Mouse (Mus musculus): ENCODE measurements around the gene Epn2. TPM values are rescaled to one million over a fixed set of nuclear protein-coding genes. Genes with fewer than 3 reads are reported as not detected.
A peak's percentile ranks its signal among the peaks of the same experiment; 100 is the strongest.

Gene Epn2
- total RNA-seq, 1 experiment = 33.1 TPM

DNA sequence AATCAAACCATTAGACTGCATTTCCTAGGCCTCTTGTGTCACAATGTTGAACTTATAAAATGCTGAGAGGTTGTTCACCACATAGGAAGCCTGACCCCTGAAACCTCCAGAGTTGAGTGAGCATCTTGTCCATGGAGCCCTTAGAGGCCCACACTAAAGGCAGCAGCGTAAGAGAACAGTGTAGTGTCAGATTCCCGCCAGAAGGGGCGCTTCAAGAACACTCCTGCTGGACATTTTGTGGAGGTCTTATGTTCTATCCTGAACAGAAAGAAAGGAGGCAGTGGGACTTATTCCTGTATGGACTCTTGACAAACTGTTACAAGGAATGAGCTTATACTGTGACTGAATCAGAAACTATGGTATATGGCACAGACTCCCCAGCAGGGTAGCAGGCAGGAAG, 64.5 kb downstream of the Epn2 start:
- peaks cover 27% of the 10 kb centered on the region for H3K36me3 ChIP-seq (ENCODE audit: control insufficient read depth, insufficient read depth, low read length, poor library complexity, severe bottlenecking)

DNA sequence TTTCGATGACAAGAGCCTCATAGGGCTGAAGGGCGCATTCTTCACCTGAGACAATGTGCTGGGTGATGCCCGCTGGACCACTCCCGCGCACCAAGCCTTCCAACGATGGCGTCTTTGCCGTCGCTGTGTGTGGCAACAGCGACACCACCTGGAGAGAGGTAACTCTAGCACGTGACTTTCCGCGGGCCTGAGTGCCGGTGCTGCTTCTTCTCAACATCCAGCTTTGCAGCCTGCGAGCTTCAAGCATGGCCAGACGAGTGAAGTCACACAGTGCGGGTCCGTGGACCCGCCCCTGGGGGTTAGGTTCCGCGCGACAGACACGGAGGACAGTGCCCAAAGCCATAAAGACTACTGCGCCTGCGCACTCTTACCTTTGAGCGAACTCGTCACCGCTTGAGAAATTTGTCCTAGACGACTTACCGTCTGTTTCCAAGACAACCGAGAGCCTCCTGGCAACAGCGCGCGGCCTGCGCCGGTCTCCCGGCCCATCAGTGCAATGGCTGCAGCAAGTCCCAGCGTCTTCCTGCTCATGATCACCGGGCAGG, 74.7 kb downstream of the Epn2 start, which contains the start of gene B9d1:
Gene B9d1 (plus strand): TSS at position 432 of the 545 bp plus-strand sequence.
- peak; percentile 99 for DNase-seq (ENCODE audit: low read depth, low spot score)
- peak within 1 kb of the TSS; percentile 78 for H3K9ac ChIP-seq (ENCODE audit: insufficient read depth, low read depth, low read length, poor library complexity, severe bottlenecking)
- in situ Hi-C loops (cut with MboI; ENCODE audit: low sequenced_read_pairs in 2 of 2, unreplicated experiment in 2 of 2) = no loop called here
- no peaks in the 10 kb centered on the region for H3K4me1 ChIP-seq (ENCODE audit: control insufficient read depth in 2 of 2, insufficient read depth in 2 of 2, low read length in 2 of 2, poor library complexity in 1 of 2)
- no peaks in the 10 kb centered on the region for H3K9me3 ChIP-seq (ENCODE audit: control insufficient read depth, insufficient read depth, low read depth, low read length)
- H3K4me3 ChIP-seq (ENCODE audit: insufficient read depth in 1 of 2, low read depth in 1 of 2, low read length in 2 of 2, poor library complexity in 1 of 2, severe bottlenecking in 1 of 2) = peak within 1 kb of the TSS; percentile 64 to 68
- 0 out of 2 replicates have a peak within 1 kb of the TSS, but pooled peaks have one; percentile 16 for H3K27ac ChIP-seq (ENCODE audit: insufficient read depth, low read depth, low read length, poor library complexity, severe bottlenecking)
- H3K36me3 ChIP-seq (ENCODE audit: control insufficient read depth, insufficient read depth, low read length, poor library complexity, severe bottlenecking) = peaks cover 9% of the 10 kb centered on the region; the same call in 1 of the 2 replicates
- TF ChIP-seq ZC3H11A (IDR thresholded peaks at IDR 0.05; ENCODE audit: borderline replicate concordance, low read depth, low read length) (peak; percentile 61; the same call in 1 of the 2 replicates), ZNF384 (IDR thresholded peaks at IDR 0.05; ENCODE audit: low read depth, low read length) (no peak)

More for the DNA sequence above, 64.5 kb downstream of the Epn2 start:
- in situ Hi-C loops (cut with MboI; ENCODE audit: low sequenced_read_pairs in 2 of 2, unreplicated experiment in 2 of 2) = no loop called here
- Histone ChIP-seq H3K9me3 (ENCODE audit: control insufficient read depth, insufficient read depth, low read depth, low read length) (no peaks in the 10 kb centered on the region), H3K4me3 (ENCODE audit: insufficient read depth in 1 of 2, low read depth in 1 of 2, low read length in 2 of 2, poor library complexity in 1 of 2, severe bottlenecking in 1 of 2) (no peak overlapping the region), H3K27ac (ENCODE audit: insufficient read depth, low read depth, low read length, poor library complexity, severe bottlenecking) (no peak overlapping the region), H3K4me1 (ENCODE audit: control insufficient read depth in 2 of 2, insufficient read depth in 2 of 2, low read length in 2 of 2, poor library complexity in 1 of 2) (0 out of 4 replicates have a peak, but pooled peaks cover 0 to 2% of the 10 kb centered on the region in 2 experiments), H3K9ac (ENCODE audit: insufficient read depth, low read depth, low read length, poor library complexity, severe bottlenecking) (no peak overlapping the region)
- DNase-seq (ENCODE audit: low read depth, low spot score) = no peak
- TF ChIP-seq ZC3H11A (IDR thresholded peaks at IDR 0.05; ENCODE audit: borderline replicate concordance, low read depth, low read length) = 0 out of 2 replicates have a peak, but pooled peaks have one; percentile 26
- TF ChIP-seq MAFK (IDR thresholded peaks at IDR 0.05; ENCODE audit: insufficient read depth, low read depth, low read length) = no peak

- H3K9ac ChIP-seq (ENCODE audit: insufficient read depth, low read depth, low read length, poor library complexity, severe bottlenecking) = no peak overlapping the region
- no peak for DNase-seq (ENCODE audit: low read depth, low spot score)
- no peak overlapping the region for H3K27ac ChIP-seq (ENCODE audit: insufficient read depth, low read depth, low read length, poor library complexity, severe bottlenecking)
- no peaks in the 10 kb centered on the region for H3K4me1 ChIP-seq (ENCODE audit: control insufficient read depth in 2 of 2, insufficient read depth in 2 of 2, low read length in 2 of 2, poor library complexity in 1 of 2)
- no peak overlapping the region for H3K4me3 ChIP-seq (ENCODE audit: insufficient read depth in 1 of 2, low read depth in 1 of 2, low read length in 2 of 2, poor library complexity in 1 of 2, severe bottlenecking in 1 of 2)
- no peaks in the 10 kb centered on the region for H3K9me3 ChIP-seq (ENCODE audit: control insufficient read depth, insufficient read depth, low read depth, low read length)
- peaks cover 5% of the 10 kb centered on the region; the same call in 1 of the 2 replicates for H3K36me3 ChIP-seq (ENCODE audit: control insufficient read depth, insufficient read depth, low read length, poor library complexity, severe bottlenecking)
- in situ Hi-C loops (cut with MboI; ENCODE audit: low sequenced_read_pairs in 2 of 2, unreplicated experiment in 2 of 2) = no loop called here
- TF ChIP-seq ZNF384 (IDR thresholded peaks at IDR 0.05; ENCODE audit: low read depth, low read length) = no peak
- TF ChIP-seq HCFC1 (IDR thresholded peaks at IDR 0.05; ENCODE audit: borderline replicate concordance, insufficient read depth, low read length) = no peak
- TF ChIP-seq ZC3H11A (IDR thresholded peaks at IDR 0.05; ENCODE audit: borderline replicate concordance, low read depth, low read length) = no peak
- no peak for TF ChIP-seq MAFK (IDR thresholded peaks at IDR 0.05; ENCODE audit: insufficient read depth, low read depth, low read length)
- no peak for TF ChIP-seq CHD2 (IDR thresholded peaks at IDR 0.05; ENCODE audit: low read depth, low read length)
Observed at GRCm38 (mm10) chr11:61503933-61504332, 75.6 kb downstream of the Epn2 start.

DNA sequence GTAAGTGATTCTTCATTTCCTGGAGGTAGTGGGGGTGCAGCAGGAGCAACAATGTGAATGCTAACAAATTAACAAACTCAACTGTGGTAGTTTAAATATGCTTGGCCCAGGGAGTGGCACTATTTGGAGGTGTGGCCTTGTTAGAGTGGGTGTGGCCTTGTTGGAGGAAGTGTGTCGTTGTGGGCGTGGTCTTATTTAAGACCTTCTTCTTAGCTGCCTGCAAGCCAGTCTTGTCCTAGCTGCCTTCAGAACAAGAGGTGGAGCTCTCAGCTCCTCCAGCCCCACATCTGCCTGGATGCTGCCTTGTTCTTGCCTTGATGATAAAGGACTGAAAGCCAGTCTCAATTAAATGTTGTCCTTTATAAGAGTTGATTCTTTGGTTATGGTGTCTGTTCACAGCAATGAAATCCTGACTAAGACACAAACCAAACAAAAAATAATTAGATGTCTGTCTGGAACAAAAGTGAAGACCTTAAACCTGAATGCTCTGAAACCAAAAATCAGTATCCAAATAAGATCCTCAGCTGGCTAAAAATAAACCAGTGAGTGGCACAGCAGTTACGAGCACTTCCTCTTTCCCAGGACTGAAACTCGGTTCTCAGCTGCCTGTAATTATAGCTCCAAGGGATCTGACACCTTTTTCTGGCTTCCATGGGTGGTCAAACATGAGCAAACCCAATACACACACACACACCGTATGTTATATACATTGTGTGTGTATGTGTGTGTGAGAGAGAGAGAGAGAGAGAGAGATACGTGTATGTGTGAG, 80.6 kb downstream of the Epn2 start:
- in situ Hi-C loops (cut with MboI; ENCODE audit: low sequenced_read_pairs in 2 of 2, unreplicated experiment in 2 of 2) = no loop called here
- Histone ChIP-seq H3K9me3 (ENCODE audit: control insufficient read depth, insufficient read depth, low read depth, low read length) (no peaks in the 10 kb centered on the region), H3K27ac (ENCODE audit: insufficient read depth, low read depth, low read length, poor library complexity, severe bottlenecking) (no peak overlapping the region), H3K36me3 (ENCODE audit: control insufficient read depth, insufficient read depth, low read length, poor library complexity, severe bottlenecking) (no peaks in the 10 kb centered on the region), H3K4me1 (ENCODE audit: control insufficient read depth in 2 of 2, insufficient read depth in 2 of 2, low read length in 2 of 2, poor library complexity in 1 of 2) (no peaks in the 10 kb centered on the region; a peak in 1 of 4 replicates), H3K9ac (ENCODE audit: insufficient read depth, low read depth, low read length, poor library complexity, severe bottlenecking) (no peak overlapping the region), H3K4me3 (ENCODE audit: insufficient read depth in 1 of 2, low read depth in 1 of 2, low read length in 2 of 2, poor library complexity in 1 of 2, severe bottlenecking in 1 of 2) (no peak overlapping the region)
- DNase-seq (ENCODE audit: low read depth, low spot score) = no peak
- TF ChIP-seq MAFK (IDR thresholded peaks at IDR 0.05; ENCODE audit: insufficient read depth, low read depth, low read length) (no peak), ZC3H11A (IDR thresholded peaks at IDR 0.05; ENCODE audit: borderline replicate concordance, low read depth, low read length) (no peak), HCFC1 (IDR thresholded peaks at IDR 0.05; ENCODE audit: borderline replicate concordance, insufficient read depth, low read length) (no peak), ZNF384 (IDR thresholded peaks at IDR 0.05; ENCODE audit: low read depth, low read length) (no peak), CHD2 (IDR thresholded peaks at IDR 0.05; ENCODE audit: low read depth, low read length) (no peak)

Data from ES-E14 (cell line).